Mouse (Mus musculus): ENCODE results near the gene Lipi. TPM values are rescaled to one million over a fixed set of nuclear protein-coding genes. Genes with fewer than 3 reads are reported as not detected.

Gene Lipi
- total and polyA plus RNA-seq, 3 experiments, result not detected

- H3K9ac ChIP-seq (ENCODE audit: insufficient read depth, low read depth), result no peak overlapping the region
- TF ChIP-seq EP300 (IDR thresholded peaks at IDR 0.05; ENCODE audit: low read length) (no peak), UBTF (IDR thresholded peaks at IDR 0.05; ENCODE audit: low read depth, low read length) (no peak), POLR2AphosphoS2 (IDR thresholded peaks at IDR 0.05; ENCODE audit: low read depth, low read length) (no peak), USF2 (conservative IDR thresholded peaks at IDR 0.05; ENCODE audit: low read depth, low read length) (no peak), SIN3A (IDR thresholded peaks at IDR 0.05; ENCODE audit: low read length) (no peak), MAZ (IDR thresholded peaks at IDR 0.05; ENCODE audit: low read depth, low read length) (no peak), USF1 (IDR thresholded peaks at IDR 0.05; ENCODE audit: low read depth, low read length) (no peak), ETS1 (conservative IDR thresholded peaks at IDR 0.05; ENCODE audit: low read depth, low read length) (no peak), IRF4 (IDR thresholded peaks at IDR 0.05; ENCODE audit: low read depth, low read length) (no peak), MYC (IDR thresholded peaks at IDR 0.05; ENCODE audit: low read depth, low read length) (no peak), MAFK (IDR thresholded peaks at IDR 0.05; ENCODE audit: insufficient replicate concordance, low read length) (no peak), ZKSCAN1 (IDR thresholded peaks at IDR 0.05; ENCODE audit: borderline replicate concordance, low read depth, low read length) (no peak), JUND (conservative IDR thresholded peaks at IDR 0.05; ENCODE audit: low read depth, low read length) (no peak), CHD2 (IDR thresholded peaks at IDR 0.05; ENCODE audit: low read length) (no peak), ZMIZ1 (IDR thresholded peaks at IDR 0.05; ENCODE audit: low read depth, low read length) (no peak), PAX5 (IDR thresholded peaks at IDR 0.05; ENCODE audit: low read length) (no peak)
- DNase-seq (ENCODE audit: extremely low read depth), result no peak
- in situ Hi-C loops (cut with MboI; ENCODE audit: low pct_ligation_motif_present, low pct_unique_long_range_greater_than_20kb, low sequenced_read_pairs) (no loop called here), dilution Hi-C loops (cut with MboI; ENCODE audit: extremely low pct_ligation_motif_present, extremely low pct_unique_long_range_greater_than_20kb, low sequenced_read_pairs) (no loop called here)
- H3K27me3 ChIP-seq (replicated peaks), result no peaks in the 10 kb centered on the region
- H3K36me3 ChIP-seq (replicated peaks in 1 of 2; ENCODE audit: control insufficient read depth in 1 of 2, insufficient read depth in 1 of 2, low read length in 1 of 2), result no peaks in the 10 kb centered on the region
- H3K4me1 ChIP-seq (ENCODE audit: control insufficient read depth in 1 of 2, insufficient read depth in 2 of 2), result no peaks in the 10 kb centered on the region
- peaks cover 56% of the 10 kb centered on the region for H3K9me3 ChIP-seq (replicated peaks; ENCODE audit: low read length)
- no peak overlapping the region for H3K4me2 ChIP-seq (ENCODE audit: insufficient read depth, low read depth, poor library complexity, severe bottlenecking)
- H3K4me3 ChIP-seq (replicated peaks in 1 of 3; ENCODE audit: low read depth in 2 of 3, low read length in 2 of 3, poor library complexity in 1 of 3), result no peak overlapping the region
- no peak overlapping the region for H3K27ac ChIP-seq (ENCODE audit: insufficient read depth, low read depth)
- H3K79me2 ChIP-seq (replicated peaks; ENCODE audit: control insufficient read depth, extremely low read depth, insufficient read depth, poor library complexity, severe bottlenecking), result no peaks in the 10 kb centered on the region
Measured at GRCm38 (mm10) chr16:75606415-75606814, 20.6 kb upstream of the Lipi start.

GRCm38 (mm10) chr16:75593501-75594183, 7.8 kb upstream of the Lipi start:
- no peaks in the 10 kb centered on the region for H3K36me3 ChIP-seq (replicated peaks in 1 of 2; ENCODE audit: control insufficient read depth in 1 of 2, insufficient read depth in 1 of 2, low read length in 1 of 2)
- in situ Hi-C loops (cut with MboI; ENCODE audit: low pct_ligation_motif_present, low pct_unique_long_range_greater_than_20kb, low sequenced_read_pairs), result no loop called here
- H3K4me1 ChIP-seq (ENCODE audit: control insufficient read depth in 1 of 2, insufficient read depth in 2 of 2), result no peaks in the 10 kb centered on the region
- no peak overlapping the region for H3K27ac ChIP-seq (ENCODE audit: insufficient read depth, low read depth)
- H3K9me3 ChIP-seq (replicated peaks; ENCODE audit: low read length), result peaks cover 60% of the 10 kb centered on the region
- DNase-seq (ENCODE audit: extremely low read depth), result no peak
- no peaks in the 10 kb centered on the region for H3K79me2 ChIP-seq (replicated peaks; ENCODE audit: control insufficient read depth, extremely low read depth, insufficient read depth, poor library complexity, severe bottlenecking)
- no peak overlapping the region for H3K9ac ChIP-seq (ENCODE audit: insufficient read depth, low read depth)
- dilution Hi-C loops (cut with MboI; ENCODE audit: extremely low pct_ligation_motif_present, extremely low pct_unique_long_range_greater_than_20kb, low sequenced_read_pairs), result no loop called here
- H3K4me2 ChIP-seq (ENCODE audit: insufficient read depth, low read depth, poor library complexity, severe bottlenecking), result no peak overlapping the region
- no peaks in the 10 kb centered on the region for H3K27me3 ChIP-seq (replicated peaks)
- TF ChIP-seq RAD21 (IDR thresholded peaks at IDR 0.05; ENCODE audit: low read depth, low read length), result no peak
- no peak for TF ChIP-seq POLR2A (IDR thresholded peaks at IDR 0.05; ENCODE audit: low read depth, low read length)
- H3K4me3 ChIP-seq (replicated peaks in 1 of 3; ENCODE audit: low read depth in 2 of 3, low read length in 2 of 3, poor library complexity in 1 of 3), result no peak overlapping the region

All from CH12.LX (cell line).